ENCODE assay signal across 8 mouse cellular contexts in genomic region chr1:55192824-55193223, GRCm38 (mm10). TPM values are rescaled to one million over a fixed set of nuclear protein-coding genes. Genes with fewer than 3 reads are reported as not detected.
DNase-seq lines count a peak whose midpoint lies in the region; ATAC-seq and TF ChIP-seq lines count a peak whose summit lies in the region.

No protein-coding gene starts in this region.

- H3K4me2 ChIP-seq in intestine, postnatal 0 days (replicated peaks; ENCODE audit: low read depth), result no peak overlapping the region
- H3K4me2 ChIP-seq in neural tube, embryonic 13.5 days, result no peak overlapping the region

- no peaks in the 10 kb centered on the region for H3K9me3 ChIP-seq in G1E (replicated peaks)
- H3K9me3 ChIP-seq in intestine, postnatal 0 days (ENCODE audit: control insufficient read depth), result no peaks in the 10 kb centered on the region
- no peaks in the 10 kb centered on the region for H3K9me3 ChIP-seq in neural tube, embryonic 13.5 days

- no peak overlapping the region for H3K9ac ChIP-seq in intestine, postnatal 0 days (ENCODE audit: low read depth, low read length)
- H3K9ac ChIP-seq in neural tube, embryonic 13.5 days, result no peak overlapping the region

- H3K4me1 ChIP-seq in G1E (ENCODE audit: insufficient read depth, low read depth, low read length), result 0 out of 2 replicates have a peak, but pooled peaks cover 2% of the 10 kb centered on the region
- H3K4me1 ChIP-seq in cortical plate, adult 2 months (ENCODE audit: control insufficient read depth, insufficient read depth, low read length), result no peaks in the 10 kb centered on the region
- no peaks in the 10 kb centered on the region; the same call in 1 of the 2 replicates for H3K4me1 ChIP-seq in intestine, postnatal 0 days (replicated peaks; ENCODE audit: control insufficient read depth, insufficient read depth, low read length)
- peaks cover 25% of the 10 kb centered on the region for H3K4me1 ChIP-seq in neural tube, embryonic 13.5 days (replicated peaks)

- peak; percentile 28 for DNase-seq in left cerebral cortex, postnatal 4 days
- no peak for DNase-seq in left cerebral cortex, adult 9 months (ENCODE audit: low spot score in 2 of 2)
- no peak for DNase-seq in G1E (ENCODE audit: low spot score)
- no peak for DNase-seq in cerebellum, adult 9-11 months
- no peak for DNase-seq in frontal cortex, postnatal 10 days (ENCODE audit: low spot score in 2 of 2)

- peaks cover 6% of the 10 kb centered on the region; the same call in 1 of the 2 replicates for H3K27me3 ChIP-seq in G1E (ENCODE audit: insufficient read depth, low read length)
- no peaks in the 10 kb centered on the region for H3K27me3 ChIP-seq in intestine, postnatal 0 days (replicated peaks; ENCODE audit: control insufficient read depth, insufficient read depth, low read length)
- no peaks in the 10 kb centered on the region for H3K27me3 ChIP-seq in neural tube, embryonic 13.5 days

- no peaks in the 10 kb centered on the region for H3K36me3 ChIP-seq in G1E (replicated peaks)
- no peaks in the 10 kb centered on the region for H3K36me3 ChIP-seq in intestine, postnatal 0 days (ENCODE audit: control insufficient read depth, insufficient read depth)
- no peaks in the 10 kb centered on the region for H3K36me3 ChIP-seq in neural tube, embryonic 13.5 days

- intact Hi-C loops in left cerebral cortex, postnatal 4 days (cut with DNase I), result no loop called here

- no peak for ATAC-seq in G1E (ENCODE audit: extremely low read depth, insufficient number of reproducible peaks, low FRiP score, poor library complexity, severe bottlenecking)
- ATAC-seq in intestine, postnatal 0 days, result no peak
- ATAC-seq in neural tube, embryonic 13.5 days (ENCODE audit: low read depth), result no peak

- no peak overlapping the region for H3K4me3 ChIP-seq in G1E (ENCODE audit: low read depth, low read length)
- H3K4me3 ChIP-seq in cortical plate, adult 2 months (ENCODE audit: insufficient read depth, low read length), result no peak overlapping the region
- H3K4me3 ChIP-seq in intestine, postnatal 0 days (ENCODE audit: low read depth, low read length), result no peak overlapping the region
- H3K4me3 ChIP-seq in neural tube, embryonic 13.5 days, result no peak overlapping the region

- no peak overlapping the region for H3K27ac ChIP-seq in cortical plate, adult 2 months (ENCODE audit: insufficient read depth, low read length)
- H3K27ac ChIP-seq in intestine, postnatal 0 days (ENCODE audit: low read depth, low read length), result no peak overlapping the region
- peak overlapping the region; percentile 53 for H3K27ac ChIP-seq in neural tube, embryonic 13.5 days (replicated peaks)

- no peak for TF ChIP-seq POLR2A in cortical plate, adult 2 months (IDR thresholded peaks at IDR 0.05; ENCODE audit: extremely low read depth, insufficient read depth, low read length)

- WGBS in intestine, postnatal 0 days, result 44% methylated on average over 3 of the region's 3 CpGs
- WGBS in neural tube, embryonic 13.5 days, result 53% methylated on average over 3 of the region's 3 CpGs

- peak; percentile 74 for TF ChIP-seq CTCF in G1E (IDR thresholded peaks at IDR 0.05; ENCODE audit: low read depth, low read length)
- peak; percentile 36 for TF ChIP-seq CTCF in cortical plate, adult 2 months (IDR thresholded peaks at IDR 0.05; ENCODE audit: extremely low read depth, insufficient read depth, low read length)
- TF ChIP-seq CTCF in intestine, postnatal 0 days (IDR thresholded peaks at IDR 0.05; ENCODE audit: low read depth), result peak; percentile 75

RNA-seq across cellular contexts. Expression of gene Rftn2, which starts 33.8 kb away (rescaled TPM):
- total RNA-seq in left cerebral cortex, postnatal 4 days (2021), result 10 to 100 TPM; 13.0 to 13.6 TPM
- total RNA-seq in G1E (2014; fragmentation: Nextera tagmentation) (1.6 and 2.5 TPM in 2 replicates), G1E (2017) (1.7 and 3.2 TPM in 2 replicates)
- 0.02 and 0.08 TPM in 2 replicates for polyA plus RNA-seq in G1E (2012)
- polyA plus RNA-seq in cortical plate, adult 2 months (2012; rRNA removed), result 20.8 TPM in 2 replicates
- 2.8 and 3.4 TPM in 2 replicates for polyA plus RNA-seq in intestine, postnatal 0 days (2015; fragmentation: Nextera tagmentation; extraction: Ambion mirVana)
- polyA plus RNA-seq in neural tube, embryonic 13.5 days (2015; fragmentation: Nextera tagmentation; extraction: Ambion mirVana), result 9.4 and 12.7 TPM in 2 replicates

RNA-seq across cellular contexts. Expression of gene Mars2, which starts 44.2 kb away (rescaled TPM):
- 10 to 100 TPM; 16.8 to 20.0 TPM for total RNA-seq in left cerebral cortex, postnatal 4 days (2021)
- total RNA-seq in G1E (2014; fragmentation: Nextera tagmentation) (9.6 and 12.0 TPM in 2 replicates), G1E (2017) (12.4 and 13.3 TPM in 2 replicates)
- 3.3 and 3.8 TPM in 2 replicates for polyA plus RNA-seq in G1E (2012)
- polyA plus RNA-seq in cortical plate, adult 2 months (2012; rRNA removed), result 4.1 TPM in 2 replicates
- polyA plus RNA-seq in intestine, postnatal 0 days (2015; fragmentation: Nextera tagmentation; extraction: Ambion mirVana), result 1.7 and 1.9 TPM in 2 replicates
- 2.4 and 2.6 TPM in 2 replicates for polyA plus RNA-seq in neural tube, embryonic 13.5 days (2015; fragmentation: Nextera tagmentation; extraction: Ambion mirVana)
